Mouse (Mus musculus) neural tube, embryonic 14.5 days (tissue): ENCODE measurements at regions not wholly inside any gene's neighbourhood (a gene's known extent, or its start where the extent isn't known, plus 50 kb on each side); places are given as distances from the start of the nearest gene placed in this dataset.
A peak's percentile ranks its signal among the peaks of the same experiment; 100 is the strongest.

Experiments
- ATAC-seq: fragments of 200-750 bp; cut with Nextera tagmentation; 2 replicates; pipeline ENCODE4 v1.8.0; 2017; ENCODE audit warnings: low read depth, mild to moderate bottlenecking, moderate TSS enrichment, moderate library complexity
- H3K27ac ChIP-seq: fragments of 300-500 bp; sonication (generic); 2 replicates; pipeline ENCODE4 v1.5.1; 2014; ENCODE audit warnings: low read depth, mild to moderate bottlenecking, control low read depth, low read length, moderate library complexity, mixed read lengths
- H3K27me3 ChIP-seq: fragments of 300-500 bp; sonication (generic); 2 replicates; pipeline ENCODE4 v1.6.1; 2014; ENCODE audit warnings: low read length; ENCODE audit not compliant: control insufficient read depth, insufficient read depth
- H3K36me3 ChIP-seq: fragments of 300-500 bp; sonication (generic); 2 replicates; pipeline ENCODE4 v1.6.1; 2014; ENCODE audit warnings: low read length, mixed read lengths; ENCODE audit not compliant: control insufficient read depth, insufficient read depth
- H3K4me1 ChIP-seq: fragments of 300-500 bp; sonication (generic); 2 replicates; pipeline ENCODE4 v1.6.1; 2014; ENCODE audit warnings: low read length; ENCODE audit not compliant: control insufficient read depth, insufficient read depth
- H3K4me2 ChIP-seq: fragments of 300-500 bp; sonication (generic); 2 replicates; pipeline ENCODE4 v1.6.1; 2014; ENCODE audit warnings: mild to moderate bottlenecking, low read depth, low read length, control low read depth
- H3K4me3 ChIP-seq: fragments of 300-500 bp; sonication (generic); 2 replicates; pipeline ENCODE4 v1.5.1; 2014; ENCODE audit warnings: low read depth, low read length, control low read depth, mixed read lengths
- H3K9ac ChIP-seq: fragments of 300-500 bp; sonication (generic); replicated peaks from 2 replicates; pipeline ENCODE4 v1.6.1; 2014; ENCODE audit warnings: low read depth, mild to moderate bottlenecking, control low read depth, low read length, mixed read lengths
- H3K9me3 ChIP-seq: fragments of 300-500 bp; sonication (generic); 2 replicates; pipeline ENCODE4 v1.6.1; 2016; ENCODE audit warnings: low read length; ENCODE audit not compliant: control insufficient read depth
- WGBS: fragments of 180-500 bp; shearing (Covaris S2); extraction: QIAGEN DNeasy Blood & Tissue Kit; methylation state at CpG from one replicate; pipeline ENCODE4 v1.1.7; 2014; 5-methylcytosine and 5-hydroxymethylcytosine counted together

- no peak overlapping the region for H3K27ac ChIP-seq
- ATAC-seq = no peak
- H3K27me3 ChIP-seq = no peaks in the 10 kb centered on the region
- H3K9ac ChIP-seq = no peak overlapping the region
- no peaks in the 10 kb centered on the region for H3K9me3 ChIP-seq
- no peak overlapping the region for H3K4me2 ChIP-seq
- H3K4me1 ChIP-seq = no peaks in the 10 kb centered on the region
- no peak overlapping the region for H3K4me3 ChIP-seq
- H3K36me3 ChIP-seq = no peaks in the 10 kb centered on the region
- WGBS = 85% methylated on average over 4 of the region's 4 CpGs
These were observed 122.2 kb downstream of the Ppp1r3a start for GRCm38 (mm10) chr6:14632837-14633236.

- no peaks in the 10 kb centered on the region for H3K27me3 ChIP-seq
- H3K4me1 ChIP-seq = no peaks in the 10 kb centered on the region
- no peak overlapping the region for H3K4me3 ChIP-seq
- no peaks in the 10 kb centered on the region for H3K9me3 ChIP-seq
- no peak overlapping the region for H3K9ac ChIP-seq
- H3K4me2 ChIP-seq = no peak overlapping the region
- H3K36me3 ChIP-seq = no peaks in the 10 kb centered on the region
- no peak overlapping the region for H3K27ac ChIP-seq
- no peak for ATAC-seq
- 54% methylated on average over 2 of the region's 2 CpGs for WGBS
These were observed 123.2 kb downstream of the Ppp1r3a start for GRCm38 (mm10) chr6:14631719-14632445.

GRCm38 (mm10) chr6:14616629-14617028, 138.4 kb downstream of the Ppp1r3a start:
- H3K27ac ChIP-seq = no peak overlapping the region
- WGBS = 84% methylated on average over 3 of the region's 3 CpGs
- no peak overlapping the region for H3K9ac ChIP-seq
- H3K4me1 ChIP-seq = no peaks in the 10 kb centered on the region
- H3K9me3 ChIP-seq = no peaks in the 10 kb centered on the region
- no peak for ATAC-seq
- H3K36me3 ChIP-seq = no peaks in the 10 kb centered on the region
- H3K4me2 ChIP-seq = no peak overlapping the region
- H3K4me3 ChIP-seq = no peak overlapping the region
- no peaks in the 10 kb centered on the region for H3K27me3 ChIP-seq

- no peak for ATAC-seq
- no peaks in the 10 kb centered on the region for H3K27me3 ChIP-seq
- H3K27ac ChIP-seq = no peak overlapping the region
- no peaks in the 10 kb centered on the region for H3K4me1 ChIP-seq
- H3K36me3 ChIP-seq = no peaks in the 10 kb centered on the region
- H3K9ac ChIP-seq = no peak overlapping the region
- H3K9me3 ChIP-seq = no peaks in the 10 kb centered on the region
- no peak overlapping the region for H3K4me3 ChIP-seq
- no peak overlapping the region for H3K4me2 ChIP-seq
These were observed 147.0 kb downstream of the Ppp1r3a start for GRCm38 (mm10) chr6:14608076-14608475.

GRCm38 (mm10) chr6:14600543-14601249, 154.4 kb downstream of the Ppp1r3a start:
- ATAC-seq = peak; percentile 97
- Histone ChIP-seq H3K36me3 (no peaks in the 10 kb centered on the region), H3K4me3 (no peak overlapping the region), H3K9ac (no peak overlapping the region), H3K4me1 (0 out of 2 replicates have a peak, but pooled peaks cover 4% of the 10 kb centered on the region), H3K27me3 (no peaks in the 10 kb centered on the region), H3K27ac (peak overlapping the region; percentile 10; the same call in 1 of the 2 replicates), H3K9me3 (no peaks in the 10 kb centered on the region), H3K4me2 (peak overlapping the region; percentile 23; the same call in 1 of the 2 replicates)
- 40% methylated on average over 13 of the region's 13 CpGs for WGBS

- H3K9ac ChIP-seq = no peak overlapping the region
- H3K4me1 ChIP-seq = 0 out of 2 replicates have a peak, but pooled peaks cover 4% of the 10 kb centered on the region
- ATAC-seq = no peak
- no peak overlapping the region for H3K4me2 ChIP-seq
- no peak overlapping the region for H3K27ac ChIP-seq
- H3K9me3 ChIP-seq = no peaks in the 10 kb centered on the region
- H3K36me3 ChIP-seq = no peaks in the 10 kb centered on the region
- H3K27me3 ChIP-seq = no peaks in the 10 kb centered on the region
- 89% methylated on average over 4 of the region's 4 CpGs for WGBS
- H3K4me3 ChIP-seq = no peak overlapping the region
These were observed 158.1 kb downstream of the Ppp1r3a start for GRCm38 (mm10) chr6:14596880-14597466.

- H3K36me3 ChIP-seq = no peaks in the 10 kb centered on the region
- 33% methylated on average over 1 of the region's 1 CpGs for WGBS
- H3K4me3 ChIP-seq = no peak overlapping the region
- no peak overlapping the region for H3K9ac ChIP-seq
- peak; percentile 51; the same call in 1 of the 2 replicates for ATAC-seq
- no peaks in the 10 kb centered on the region for H3K9me3 ChIP-seq
- H3K4me1 ChIP-seq = no peaks in the 10 kb centered on the region
- H3K27me3 ChIP-seq = no peaks in the 10 kb centered on the region
- no peak overlapping the region for H3K27ac ChIP-seq
- H3K4me2 ChIP-seq = no peak overlapping the region
These were observed 169.2 kb downstream of the Ppp1r3a start for GRCm38 (mm10) chr6:14585827-14586226.

GRCm38 (mm10) chr6:14583829-14584228, 171.2 kb downstream of the Ppp1r3a start:
- no peaks in the 10 kb centered on the region for H3K27me3 ChIP-seq
- H3K9ac ChIP-seq = no peak overlapping the region
- H3K4me2 ChIP-seq = no peak overlapping the region
- H3K4me3 ChIP-seq = no peak overlapping the region
- H3K36me3 ChIP-seq = no peaks in the 10 kb centered on the region
- H3K4me1 ChIP-seq = no peaks in the 10 kb centered on the region
- H3K9me3 ChIP-seq = no peaks in the 10 kb centered on the region
- no peak overlapping the region for H3K27ac ChIP-seq
- ATAC-seq = no peak
- 83% methylated on average over 1 of the region's 1 CpGs for WGBS

- no peaks in the 10 kb centered on the region for H3K9me3 ChIP-seq
- no peak overlapping the region for H3K4me2 ChIP-seq
- H3K4me1 ChIP-seq = no peaks in the 10 kb centered on the region
- H3K27me3 ChIP-seq = no peaks in the 10 kb centered on the region
- WGBS = 66% methylated on average over 3 of the region's 3 CpGs
- H3K27ac ChIP-seq = no peak overlapping the region
- H3K9ac ChIP-seq = no peak overlapping the region
- no peak overlapping the region for H3K4me3 ChIP-seq
- no peak for ATAC-seq
- no peaks in the 10 kb centered on the region for H3K36me3 ChIP-seq
These were observed 180.5 kb downstream of the Ppp1r3a start for GRCm38 (mm10) chr6:14574607-14575006.
